ENCODE assay signal across 26 mouse cellular contexts in genomic region chr8:85536332-85536731, GRCm38 (mm10). TPM values are rescaled to one million over a fixed set of nuclear protein-coding genes. Genes with fewer than 3 reads are reported as not detected.
A peak's percentile ranks its signal among the peaks of the same experiment; 100 is the strongest.
DNase-seq lines count a peak whose midpoint lies in the region; ATAC-seq and TF ChIP-seq lines count a peak whose summit lies in the region.
"Had no signal": no experiment of that assay in that cellular context is flagged by ENCODE, and none has a peak within 500 bp of the region (broad histone marks: within the 10 kb centered on the region; RNA-seq: fewer than 3 reads in every experiment).

No protein-coding gene starts in this region.

- H3K9me3 ChIP-seq in heart, embryonic 10.5 days = no peaks in the 10 kb centered on the region
- no peaks in the 10 kb centered on the region for H3K9me3 ChIP-seq in G1E (replicated peaks)
- H3K9me3 ChIP-seq in lung, postnatal 0 days (ENCODE audit: low read length) = no peaks in the 10 kb centered on the region
- H3K9me3 ChIP-seq: embryonic facial prominence, embryonic 12.5 days; embryonic facial prominence, embryonic 15.5 days had no signal

- no peak for TF ChIP-seq EP300 in lung, postnatal 0 days (IDR thresholded peaks at IDR 0.05)

- H3K4me1 ChIP-seq in heart, embryonic 10.5 days = no peaks in the 10 kb centered on the region
- H3K4me1 ChIP-seq in G1E (ENCODE audit: insufficient read depth, low read depth, low read length) = peaks cover 22% of the 10 kb centered on the region
- peaks cover 33% of the 10 kb centered on the region for H3K4me1 ChIP-seq in bone marrow macrophage, adult 2 months (ENCODE audit: control insufficient read depth, insufficient read depth, low read length)
- H3K4me1 ChIP-seq in lung, postnatal 0 days (ENCODE audit: insufficient read depth, low read depth, low read length) = no peaks in the 10 kb centered on the region
- H3K4me1 ChIP-seq: embryonic facial prominence, embryonic 12.5 days; embryonic facial prominence, embryonic 15.5 days had no signal

- intact Hi-C loops in heart, postnatal 10 days (cut with DNase I) = no loop called here

- H3K27me3 ChIP-seq in heart, embryonic 10.5 days (ENCODE audit: insufficient read depth, poor library complexity, severe bottlenecking) = no peaks in the 10 kb centered on the region
- H3K27me3 ChIP-seq in G1E (ENCODE audit: insufficient read depth, low read length) = no peaks in the 10 kb centered on the region
- no peaks in the 10 kb centered on the region for H3K27me3 ChIP-seq in lung, postnatal 0 days (replicated peaks; ENCODE audit: insufficient read depth, low read length)
- H3K27me3 ChIP-seq: embryonic facial prominence, embryonic 12.5 days; embryonic facial prominence, embryonic 15.5 days; Patski had no signal

- WGBS in heart, embryonic 10.5 days = 98% methylated on average over 2 of the region's 2 CpGs
- WGBS in lung, postnatal 0 days = 100% methylated on average over 2 of the region's 2 CpGs

- peak; percentile 77 for ATAC-seq in G1E (ENCODE audit: extremely low read depth, insufficient number of reproducible peaks, low FRiP score, poor library complexity, severe bottlenecking)
- no peak for ATAC-seq in lung, postnatal 0 days
- no peak for ATAC-seq in frontal cortex, adult (ENCODE audit: low TSS enrichment)
- ATAC-seq: CD4-positive, CD25-positive, alpha-beta regulatory T cell, adult 4 months; forebrain, embryonic 14.5 days; forebrain, postnatal 0 days; hindbrain, postnatal 0 days; inflammation-experienced regulatory T-cells, adult 6 months; intestine, embryonic 16.5 days; Patski had no signal

- peaks cover 77% of the 10 kb centered on the region for H3K36me3 ChIP-seq in heart, embryonic 10.5 days
- H3K36me3 ChIP-seq in G1E (replicated peaks) = peaks cover 80% of the 10 kb centered on the region
- peaks cover 22% of the 10 kb centered on the region; the same call in 1 of the 2 replicates for H3K36me3 ChIP-seq in lung, postnatal 0 days (ENCODE audit: insufficient read depth, low read length)

- no peak overlapping the region for H3K27ac ChIP-seq in heart, embryonic 10.5 days
- 0 out of 2 replicates have a peak overlapping the region, but pooled peaks have one; percentile 4 for H3K27ac ChIP-seq in bone marrow macrophage, adult 2 months (ENCODE audit: insufficient read depth, low read depth, low read length)
- H3K27ac ChIP-seq in lung, postnatal 0 days (ENCODE audit: low read length) = no peak overlapping the region
- H3K27ac ChIP-seq: embryonic facial prominence, embryonic 12.5 days; embryonic facial prominence, embryonic 15.5 days; heart, adult 2 months; hindbrain, embryonic 14.5 days; hindbrain, postnatal 0 days had no signal

- no peak overlapping the region for H3K4me3 ChIP-seq in heart, embryonic 10.5 days
- H3K4me3 ChIP-seq in G1E (ENCODE audit: low read depth, low read length) = no peak overlapping the region
- H3K4me3 ChIP-seq in bone marrow macrophage, adult 2 months (ENCODE audit: insufficient read depth, low read length) = no peak overlapping the region
- H3K4me3 ChIP-seq in lung, postnatal 0 days (ENCODE audit: low read depth, low read length) = no peak overlapping the region
- H3K4me3 ChIP-seq: embryonic facial prominence, embryonic 12.5 days; embryonic facial prominence, embryonic 15.5 days; heart, adult 2 months had no signal

- TF ChIP-seq CTCF in G1E (IDR thresholded peaks at IDR 0.05; ENCODE audit: low read depth, low read length) = no peak
- TF ChIP-seq CTCF in bone marrow macrophage, adult 2 months (IDR thresholded peaks at IDR 0.05; ENCODE audit: low read depth, low read length) = no peak
- TF ChIP-seq CTCF in lung, postnatal 0 days (IDR thresholded peaks at IDR 0.05) = no peak

- TF ChIP-seq POLR2A in bone marrow macrophage, adult 2 months (IDR thresholded peaks at IDR 0.05; ENCODE audit: borderline replicate concordance, low read depth, low read length) = no peak

- no peak overlapping the region for H3K4me2 ChIP-seq in lung, postnatal 0 days (replicated peaks; ENCODE audit: low read depth, low read length)
- H3K4me2 ChIP-seq: embryonic facial prominence, embryonic 12.5 days; embryonic facial prominence, embryonic 15.5 days; heart, embryonic 11.5 days; hindbrain, embryonic 14.5 days had no signal

- no peak overlapping the region for H3K9ac ChIP-seq in lung, postnatal 0 days (replicated peaks; ENCODE audit: low read depth)
- H3K9ac ChIP-seq: embryonic facial prominence, embryonic 12.5 days; embryonic facial prominence, embryonic 15.5 days; forebrain, postnatal 0 days; hindbrain, embryonic 14.5 days had no signal

- DNase-seq in heart, embryonic 10.5 days (ENCODE audit: low spot score) = peak; percentile 41
- DNase-seq in heart, postnatal 10 days = no peak
- peak; percentile 11 for DNase-seq in G1E (ENCODE audit: low spot score)
- DNase-seq in adrenal gland, postnatal 14 days = no peak
- DNase-seq in lung, postnatal 0 days (ENCODE audit: low spot score) = no peak
- DNase-seq: adrenal gland, postnatal 10 days; cerebellum, adult 18-20 months; cerebellum, adult 9-10 months; cerebellum, postnatal 14 days; forebrain, postnatal 0 days; gastrocnemius, postnatal 25 days; heart, adult 2 months; heart, postnatal 36 days; kidney, adult 18-20 months had no signal

RNA-seq across cellular contexts. Expression of gene Dnaja2, which starts 18.8 kb away (rescaled TPM):
- 168 and 177 TPM in 2 replicates for polyA plus RNA-seq in heart, embryonic 10.5 days (2016; fragmentation: Nextera tagmentation; extraction: Ambion mirVana)
- total RNA-seq in heart, postnatal 10 days (2021) = 100 to 1,000 TPM; 202 to 232 TPM
- total RNA-seq in G1E (2014; fragmentation: Nextera tagmentation) = 81.1 and 106 TPM in 2 replicates
- total RNA-seq in G1E (2017) = 98.8 and 105 TPM in 2 replicates
- polyA plus RNA-seq in G1E (2012) = 127 and 137 TPM in 2 replicates
- polyA plus RNA-seq in bone marrow macrophage, adult 2 months (2012; ENCODE audit: insufficient read depth, insufficient read length, missing spikeins) = 85.5 and 107 TPM in 2 replicates
- 148 and 164 TPM in 2 replicates for total RNA-seq in adrenal gland, postnatal 14 days (2021)
- 95.7 and 107 TPM in 2 replicates for polyA plus RNA-seq in lung, postnatal 0 days (2015; fragmentation: Nextera tagmentation; extraction: Ambion mirVana)

RNA-seq across cellular contexts. Expression of gene Gpt2, which starts 44.0 kb away (rescaled TPM):
- 13.9 and 25.2 TPM in 2 replicates for polyA plus RNA-seq in heart, embryonic 10.5 days (2016; fragmentation: Nextera tagmentation; extraction: Ambion mirVana)
- total RNA-seq in heart, postnatal 10 days (2021) = 10 to 100 TPM; 18.8 to 20.3 TPM
- total RNA-seq in G1E (2014; fragmentation: Nextera tagmentation) (not detected in 2 replicates), G1E (2017) (0.12 and 0.49 TPM in 2 replicates)
- polyA plus RNA-seq in G1E (2012) = not detected in 2 replicates
- polyA plus RNA-seq in bone marrow macrophage, adult 2 months (2012; ENCODE audit: insufficient read depth, insufficient read length, missing spikeins) = 6.1 and 7.4 TPM in 2 replicates
- total RNA-seq in adrenal gland, postnatal 14 days (2021) = 91.9 and 135 TPM in 2 replicates
- polyA plus RNA-seq in lung, postnatal 0 days (2015; fragmentation: Nextera tagmentation; extraction: Ambion mirVana) = 4.6 and 6.7 TPM in 2 replicates

Comparison
In these comparisons a context has a peak if more than half of its experiments do, and no peak if none do; other contexts are left out.
1. DNase-seq: peak in heart, embryonic 10.5 days (single experiment) and G1E (single experiment); none in heart, postnatal 10 days (0 of 2), adrenal gland, postnatal 14 days (single experiment) and lung, postnatal 0 days (single experiment).